Mouse (Mus musculus): ENCODE results near the gene Lclat1. TPM values are rescaled to one million over a fixed set of nuclear protein-coding genes. Genes with fewer than 3 reads are reported as not detected.
A peak's percentile ranks its signal among the peaks of the same experiment; 100 is the strongest.
"Not testable (repeated sequence)": the region's sequence is repeated elsewhere in the genome, so short reads cannot be mapped to it uniquely, and the experiment has no call there.

Lclat1 gene
- polyA plus RNA-seq, 1 experiment, result 12.6 TPM

- DNase-seq (ENCODE audit: low read depth), result no peak
Measured at GRCm38 (mm10) chr17:73237178-73237853, 129.5 kb downstream of the Lclat1 start.

- DNase-seq (ENCODE audit: low read depth), result no peak
Measured at GRCm38 (mm10) chr17:73238501-73238900, 130.7 kb downstream of the Lclat1 start.

GRCm38 (mm10) chr17:73241085-73241848 is 133.5 kb downstream of the Lclat1 start:
- DNase-seq (ENCODE audit: low read depth), result no peak

GRCm38 (mm10) chr17:73243676-73244075 is 135.9 kb downstream of the Lclat1 start:
- no peak for DNase-seq (ENCODE audit: low read depth)

GRCm38 (mm10) chr17:73244596-73244995 is 136.8 kb downstream of the Lclat1 start:
- DNase-seq (ENCODE audit: low read depth), result no peak

GRCm38 (mm10) chr17:73245089-73245684 is 137.4 kb downstream of the Lclat1 start:
- no peak for DNase-seq (ENCODE audit: low read depth)

GRCm38 (mm10) chr17:73246036-73246435 is 138.3 kb downstream of the Lclat1 start:
- DNase-seq (ENCODE audit: low read depth), result no peak

- no peak for DNase-seq (ENCODE audit: low read depth)
Measured at GRCm38 (mm10) chr17:73246926-73247325, 139.1 kb downstream of the Lclat1 start.

- no peak for DNase-seq (ENCODE audit: low read depth)
Measured at GRCm38 (mm10) chr17:73247758-73248157, 140.0 kb downstream of the Lclat1 start.

- no peak for DNase-seq (ENCODE audit: low read depth)
Measured at GRCm38 (mm10) chr17:73250488-73251141, 142.8 kb downstream of the Lclat1 start.

- DNase-seq (ENCODE audit: low read depth), result no peak
Measured at GRCm38 (mm10) chr17:73251142-73251502, 143.3 kb downstream of the Lclat1 start.

GRCm38 (mm10) chr17:73251812-73252608 is 144.2 kb downstream of the Lclat1 start:
- no peak for DNase-seq (ENCODE audit: low read depth)

- no peak for DNase-seq (ENCODE audit: low read depth)
Measured at GRCm38 (mm10) chr17:73253291-73253969, 145.6 kb downstream of the Lclat1 start.

- DNase-seq (ENCODE audit: low read depth), result no peak
Measured at GRCm38 (mm10) chr17:73255801-73256200, 148.0 kb downstream of the Lclat1 start.

- DNase-seq (ENCODE audit: low read depth), result no peak
Measured at GRCm38 (mm10) chr17:73258620-73259019, 150.8 kb downstream of the Lclat1 start.

- DNase-seq (ENCODE audit: low read depth), result not testable (repeated sequence)
Measured at GRCm38 (mm10) chr17:73259258-73259657, 151.5 kb downstream of the Lclat1 start.

- no peak for DNase-seq (ENCODE audit: low read depth)
Measured at GRCm38 (mm10) chr17:73262558-73262957, 154.8 kb downstream of the Lclat1 start.

- peak; percentile 57 for DNase-seq (ENCODE audit: low read depth)
Measured at GRCm38 (mm10) chr17:73263077-73263501, 155.3 kb downstream of the Lclat1 start.

GRCm38 (mm10) chr17:73270871-73271796 is 163.3 kb downstream of the Lclat1 start:
- no peak for DNase-seq (ENCODE audit: low read depth)

All from gonadal fat pad, adult 2 months (tissue).